13 mouse cellular contexts compared by ENCODE assay signal in genomic region chr17:30155411-30155925, GRCm38 (mm10).
A peak's percentile ranks its signal among the peaks of the same experiment; 100 is the strongest.
DNase-seq lines count a peak whose midpoint lies in the region; ATAC-seq and TF ChIP-seq lines count a peak whose summit lies in the region.
"Had no signal": no experiment of that assay in that cellular context is flagged by ENCODE, and none has a peak within 500 bp of the region (broad histone marks: within the 10 kb centered on the region; RNA-seq: fewer than 3 reads in every experiment).

No protein-coding gene starts in this region.

- H3K4me2 ChIP-seq in midbrain, embryonic 11.5 days: no peak overlapping the region
- no peak overlapping the region for H3K4me2 ChIP-seq in midbrain, embryonic 14.5 days (ENCODE audit: low read length)
- no peak overlapping the region for H3K4me2 ChIP-seq in neural tube, embryonic 15.5 days
- H3K4me2 ChIP-seq in liver, postnatal 0 days (ENCODE audit: low read depth, low read length): no peak overlapping the region

- H3K36me3 ChIP-seq in midbrain, embryonic 11.5 days (ENCODE audit: control insufficient read depth, insufficient read depth, low read length): no peaks in the 10 kb centered on the region
- H3K36me3 ChIP-seq in midbrain, embryonic 14.5 days (ENCODE audit: control insufficient read depth, insufficient read depth, low read length): no peaks in the 10 kb centered on the region
- H3K36me3 ChIP-seq in neural tube, embryonic 15.5 days: no peaks in the 10 kb centered on the region
- peaks cover 3% of the 10 kb centered on the region; the same call in 1 of the 2 replicates for H3K36me3 ChIP-seq in liver, postnatal 0 days (replicated peaks; ENCODE audit: insufficient read depth, low read length)

- no peaks in the 10 kb centered on the region for H3K27me3 ChIP-seq in midbrain, embryonic 11.5 days (ENCODE audit: control insufficient read depth, insufficient read depth, low read length)
- H3K27me3 ChIP-seq in midbrain, embryonic 14.5 days (ENCODE audit: control insufficient read depth, insufficient read depth, low read length): no peaks in the 10 kb centered on the region
- no peaks in the 10 kb centered on the region for H3K27me3 ChIP-seq in neural tube, embryonic 15.5 days (replicated peaks)
- H3K27me3 ChIP-seq in liver, postnatal 0 days (ENCODE audit: insufficient read depth, low read length): no peaks in the 10 kb centered on the region

- no peak for ATAC-seq in midbrain, embryonic 11.5 days (ENCODE audit: low FRiP score)
- no peak for ATAC-seq in midbrain, embryonic 14.5 days (ENCODE audit: low FRiP score, low TSS enrichment)
- no peak for ATAC-seq in neural tube, embryonic 15.5 days (ENCODE audit: low FRiP score)
- ATAC-seq in megakaryocyte progenitor cell, adult 5-6 weeks (replicated peaks; ENCODE audit: poor library complexity): no peak
- no peak for ATAC-seq in liver, postnatal 0 days
- ATAC-seq: inflammation-experienced regulatory T-cells, adult 6 months had no signal

- no peak for TF ChIP-seq EP300 in liver, postnatal 0 days (IDR thresholded peaks at IDR 0.05; ENCODE audit: low read depth)

- peak overlapping the region; percentile 10; the same call in 1 of the 2 replicates for H3K9ac ChIP-seq in midbrain, embryonic 11.5 days (ENCODE audit: low read length)
- H3K9ac ChIP-seq in midbrain, embryonic 14.5 days (replicated peaks; ENCODE audit: low read length): no peak overlapping the region
- no peak overlapping the region for H3K9ac ChIP-seq in neural tube, embryonic 15.5 days (replicated peaks)
- no peak overlapping the region for H3K9ac ChIP-seq in liver, postnatal 0 days (replicated peaks)

- no peaks in the 10 kb centered on the region for H3K9me3 ChIP-seq in midbrain, embryonic 11.5 days (ENCODE audit: control insufficient read depth, low read length)
- H3K9me3 ChIP-seq in midbrain, embryonic 14.5 days (ENCODE audit: control insufficient read depth, low read length): no peaks in the 10 kb centered on the region
- no peaks in the 10 kb centered on the region for H3K9me3 ChIP-seq in neural tube, embryonic 15.5 days (replicated peaks)
- H3K9me3 ChIP-seq in liver, postnatal 0 days (ENCODE audit: low read length): no peaks in the 10 kb centered on the region

- WGBS in midbrain, embryonic 11.5 days: 76% methylated on average over 7 of the region's 7 CpGs
- WGBS in midbrain, embryonic 14.5 days: 73% methylated on average over 7 of the region's 7 CpGs
- 53% methylated on average over 7 of the region's 7 CpGs for WGBS in neural tube, embryonic 15.5 days
- WGBS in liver, postnatal 0 days (ENCODE audit: insufficient replicate concordance): 82% methylated on average over 7 of the region's 7 CpGs

- peak; percentile 92 for DNase-seq in heart, adult 11 months
- DNase-seq in heart, adult 8-10 months (ENCODE audit: low spot score): no peak
- no peak for DNase-seq in midbrain, embryonic 11.5 days (ENCODE audit: low spot score, missing footprints)
- DNase-seq in midbrain, embryonic 14.5 days: no peak
- DNase-seq in cerebellum, postnatal 10 days: peak; percentile 73 to 79
- no peak for DNase-seq in liver, postnatal 0 days
- DNase-seq: adrenal gland, adult 2 months; kidney, postnatal 14 days; lung, postnatal 36 days; thymus, adult 18-20 months had no signal

- H3K4me1 ChIP-seq in midbrain, embryonic 11.5 days (ENCODE audit: control insufficient read depth, insufficient read depth, low read length): peaks cover 10% of the 10 kb centered on the region; the same call in 1 of the 2 replicates
- H3K4me1 ChIP-seq in midbrain, embryonic 14.5 days (ENCODE audit: control insufficient read depth, insufficient read depth, low read length): peaks cover 55% of the 10 kb centered on the region
- peaks cover 37% of the 10 kb centered on the region for H3K4me1 ChIP-seq in neural tube, embryonic 15.5 days
- H3K4me1 ChIP-seq in liver, postnatal 0 days (ENCODE audit: insufficient read depth): no peaks in the 10 kb centered on the region

- H3K27ac ChIP-seq in midbrain, embryonic 11.5 days (ENCODE audit: low read depth, low read length): no peak overlapping the region
- H3K27ac ChIP-seq in midbrain, embryonic 14.5 days (replicated peaks; ENCODE audit: low read depth, low read length): no peak overlapping the region; the same call in 1 of the 2 replicates
- peak overlapping the region; percentile 15 for H3K27ac ChIP-seq in neural tube, embryonic 15.5 days (replicated peaks)
- no peak overlapping the region for H3K27ac ChIP-seq in liver, postnatal 0 days (ENCODE audit: low read depth)

- no peak for TF ChIP-seq CTCF in liver, postnatal 0 days (IDR thresholded peaks at IDR 0.05; ENCODE audit: low read depth)

- no peak overlapping the region for H3K4me3 ChIP-seq in midbrain, embryonic 11.5 days (ENCODE audit: low read depth, low read length)
- H3K4me3 ChIP-seq in midbrain, embryonic 14.5 days (replicated peaks; ENCODE audit: low read depth, low read length): no peak overlapping the region
- H3K4me3 ChIP-seq in neural tube, embryonic 15.5 days (replicated peaks): no peak overlapping the region
- H3K4me3 ChIP-seq in liver, postnatal 0 days (ENCODE audit: low read depth, low read length): no peak overlapping the region

Comparison
In these comparisons a context has a peak if more than half of its experiments do, and no peak if none do; other contexts are left out.
1. DNase-seq: peak in heart, adult 11 months (single experiment) and cerebellum, postnatal 10 days (2 of 2); none in heart, adult 8-10 months (single experiment), midbrain, embryonic 11.5 days (single experiment), midbrain, embryonic 14.5 days (single experiment) and liver, postnatal 0 days (single experiment).